Mouse (Mus musculus) myocyte (in vitro differentiated cells): Measurements from ENCODE around the gene Wrap53.

Source experiments
- E2F4 ChIP-seq: IDR thresholded peaks from one replicate; pipeline ENCODE4 v1.6.1; 2011; ENCODE audit warnings: mild to moderate bottlenecking, control low read depth, moderate library complexity; ENCODE audit not compliant: insufficient read depth
- POLR2A ChIP-seq: IDR thresholded peaks from one replicate; pipeline ENCODE4 v1.6.1; 2011; ENCODE audit warnings: low read depth, mild to moderate bottlenecking, control low read depth, moderate library complexity; ENCODE audit not compliant: insufficient read length
- USF1 ChIP-seq: IDR thresholded peaks from one replicate; pipeline ENCODE4 v1.6.1; 2011; ENCODE audit warnings: low read depth, mild to moderate bottlenecking, control low read depth, moderate library complexity

GRCm38 (mm10) chr11:69559851-69560765 lies 19.9 kb downstream of the Wrap53 start, which contains the start of gene Efnb3:
- TF ChIP-seq E2F4 (no peak), USF1 (no peak), POLR2A (no peak)
